Mouse (Mus musculus): Measurements from ENCODE around the gene Fetub. TPM values are rescaled to one million over a fixed set of nuclear protein-coding genes. Genes with fewer than 3 reads are reported as not detected.
"Not testable (repeated sequence)": the region's sequence is repeated elsewhere in the genome, so short reads cannot be mapped to it uniquely, and the experiment has no call there.

Fetub gene
- polyA plus RNA-seq, 1 experiment from 2014 or later, result not detected

DNA sequence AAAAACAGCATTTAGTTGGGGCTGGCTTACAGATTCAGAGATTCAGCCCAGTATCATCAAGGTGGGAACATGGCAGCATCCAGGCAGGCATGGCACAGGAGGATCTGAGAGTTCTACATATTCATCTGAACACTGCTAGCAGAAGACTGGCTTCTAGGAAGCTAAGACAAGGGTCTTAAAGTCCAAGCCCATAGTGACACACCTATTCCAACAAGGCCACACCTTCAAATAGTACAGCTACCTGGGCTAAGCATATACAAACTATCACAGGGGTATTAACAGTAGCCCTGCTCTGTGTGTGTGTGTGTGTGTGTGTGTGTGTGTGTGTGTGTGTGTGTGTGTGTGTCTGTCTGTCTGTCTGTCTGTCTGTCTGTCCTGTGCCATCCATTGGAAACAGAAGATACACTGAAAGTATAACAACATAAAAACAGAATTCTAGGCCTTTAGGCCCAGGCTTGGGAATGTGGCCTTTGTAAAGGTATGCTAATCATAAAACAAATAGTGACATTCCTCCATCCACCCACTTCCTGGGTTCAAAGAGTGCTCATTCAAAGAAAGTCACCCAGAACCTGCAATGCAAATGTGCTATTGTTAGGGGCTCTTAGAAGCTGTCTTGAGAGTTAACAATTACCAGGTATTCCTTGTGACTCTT, 23.8 kb downstream of the Fetub start:
- not testable (repeated sequence) for H3K4me1 ChIP-seq (ENCODE audit: control insufficient read depth, insufficient read depth, low read length); H3K4me2 ChIP-seq (ENCODE audit: low read depth, low read length); H3K4me3 ChIP-seq (ENCODE audit: low read length); H3K9ac ChIP-seq (ENCODE audit: low read length); H3K36me3 ChIP-seq (ENCODE audit: control insufficient read depth, insufficient read depth); H3K27me3 ChIP-seq (ENCODE audit: control insufficient read depth, insufficient read depth, low read length); H3K9me3 ChIP-seq (replicated peaks; ENCODE audit: control insufficient read depth, low read length); H3K27ac ChIP-seq (ENCODE audit: low read length); ATAC-seq (replicated peaks; ENCODE audit: extremely low read depth, insufficient read depth, low FRiP score)

DNA sequence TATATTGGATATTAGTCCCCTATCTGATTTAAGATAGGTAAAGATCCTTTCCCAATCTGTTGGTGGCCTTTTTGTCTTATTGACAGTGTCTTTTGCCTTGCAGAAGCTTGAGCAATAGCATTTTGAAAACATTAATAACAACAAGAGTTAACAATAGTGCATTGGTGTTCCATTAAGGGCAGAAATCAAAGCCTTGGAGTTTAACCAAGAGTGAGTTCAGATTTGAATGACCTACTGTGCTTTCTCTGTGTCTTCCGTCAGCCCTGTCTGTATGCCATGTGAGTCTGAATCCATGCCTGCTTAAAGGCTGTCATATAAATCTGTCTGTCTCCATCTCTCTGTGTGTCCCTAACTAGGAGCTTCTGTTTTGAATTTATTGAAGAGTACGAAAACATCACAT, 29.2 kb downstream of the Fetub start:
- Histone ChIP-seq H3K4me1 (ENCODE audit: control insufficient read depth, insufficient read depth, low read length) (no peaks in the 10 kb centered on the region), H3K9me3 (replicated peaks; ENCODE audit: control insufficient read depth, low read length) (no peaks in the 10 kb centered on the region), H3K4me2 (ENCODE audit: low read depth, low read length) (no peak overlapping the region), H3K4me3 (ENCODE audit: low read length) (no peak overlapping the region), H3K27me3 (ENCODE audit: control insufficient read depth, insufficient read depth, low read length) (no peaks in the 10 kb centered on the region), H3K36me3 (ENCODE audit: control insufficient read depth, insufficient read depth) (no peaks in the 10 kb centered on the region), H3K9ac (ENCODE audit: low read length) (no peak overlapping the region), H3K27ac (ENCODE audit: low read length) (no peak overlapping the region)
- no peak for ATAC-seq (replicated peaks; ENCODE audit: extremely low read depth, insufficient read depth, low FRiP score)
- 82% methylated on average over 2 of the region's 2 CpGs for WGBS

DNA sequence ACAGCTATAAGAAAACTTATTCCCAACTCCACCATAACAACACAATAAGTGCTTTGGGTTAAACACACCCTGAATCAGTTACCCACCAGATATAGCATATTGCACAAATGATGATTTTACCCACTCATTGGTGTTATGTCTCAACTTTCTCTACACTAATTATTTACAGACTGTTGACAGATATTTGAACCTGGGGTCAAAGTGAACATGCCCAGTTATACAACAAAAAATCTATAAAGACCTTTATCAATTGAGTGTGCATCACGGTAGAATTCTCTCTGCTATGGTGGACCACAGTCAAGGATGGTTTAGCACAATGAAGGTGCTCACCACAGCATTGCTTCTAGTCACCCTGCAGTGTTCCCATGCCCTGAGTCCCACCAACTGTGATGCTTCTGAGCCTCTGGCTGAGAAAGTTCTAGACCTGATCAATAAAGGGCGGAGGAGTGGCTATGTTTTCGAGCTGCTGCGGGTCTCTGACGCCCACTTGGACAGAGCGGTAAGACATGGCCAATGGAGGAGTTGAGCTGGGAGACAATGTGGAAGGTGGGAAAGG, 32.8 kb downstream of the Fetub start, which contains the start of gene Hrg:
Hrg (plus strand) TSS at position 233 of the 556 bp plus-strand sequence.
- no peak for ATAC-seq (replicated peaks; ENCODE audit: extremely low read depth, insufficient read depth, low FRiP score)
- no peak within 1 kb of the TSS for H3K4me3 ChIP-seq (ENCODE audit: low read length)
- WGBS, result 93% methylated on average over 6 of the region's 6 CpGs
- H3K9me3 ChIP-seq (replicated peaks; ENCODE audit: control insufficient read depth, low read length), result no peaks in the 10 kb centered on the region
- H3K36me3 ChIP-seq (ENCODE audit: control insufficient read depth, insufficient read depth), result no peaks in the 10 kb centered on the region
- no peaks in the 10 kb centered on the region for H3K27me3 ChIP-seq (ENCODE audit: control insufficient read depth, insufficient read depth, low read length)
- no peak within 1 kb of the TSS for H3K27ac ChIP-seq (ENCODE audit: low read length)
- no peaks in the 10 kb centered on the region for H3K4me1 ChIP-seq (ENCODE audit: control insufficient read depth, insufficient read depth, low read length)
- no peak within 1 kb of the TSS for H3K4me2 ChIP-seq (ENCODE audit: low read depth, low read length)
- H3K9ac ChIP-seq (ENCODE audit: low read length), result no peak within 1 kb of the TSS

DNA sequence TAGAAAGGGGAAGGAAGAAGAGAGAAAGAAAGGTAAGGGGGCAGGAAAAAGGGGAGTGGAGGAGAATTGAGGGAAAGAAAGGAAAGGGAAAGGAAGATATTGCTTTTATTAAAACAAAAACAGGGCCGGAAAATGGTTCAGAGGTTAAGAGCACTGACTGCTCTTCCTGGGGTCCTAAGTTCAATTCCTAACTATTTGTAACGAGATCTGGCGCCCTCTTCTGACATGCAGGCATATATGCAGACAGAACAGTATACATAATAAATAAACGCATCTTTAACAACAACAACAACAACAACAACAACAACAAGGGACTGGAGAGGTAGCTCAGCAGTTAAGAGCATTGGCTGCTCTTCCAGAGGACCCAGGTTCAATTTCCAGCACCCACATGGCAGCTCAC, 34.9 kb downstream of the Fetub start:
- Histone ChIP-seq H3K27ac (ENCODE audit: low read length) (no peak overlapping the region), H3K27me3 (ENCODE audit: control insufficient read depth, insufficient read depth, low read length) (no peaks in the 10 kb centered on the region), H3K9ac (ENCODE audit: low read length) (no peak overlapping the region), H3K36me3 (ENCODE audit: control insufficient read depth, insufficient read depth) (no peaks in the 10 kb centered on the region), H3K4me1 (ENCODE audit: control insufficient read depth, insufficient read depth, low read length) (no peaks in the 10 kb centered on the region), H3K9me3 (replicated peaks; ENCODE audit: control insufficient read depth, low read length) (no peaks in the 10 kb centered on the region), H3K4me2 (ENCODE audit: low read depth, low read length) (no peak overlapping the region), H3K4me3 (ENCODE audit: low read length) (no peak overlapping the region)
- no peak for ATAC-seq (replicated peaks; ENCODE audit: extremely low read depth, insufficient read depth, low FRiP score)
- WGBS, result 21% methylated on average over 4 of the region's 4 CpGs

DNA sequence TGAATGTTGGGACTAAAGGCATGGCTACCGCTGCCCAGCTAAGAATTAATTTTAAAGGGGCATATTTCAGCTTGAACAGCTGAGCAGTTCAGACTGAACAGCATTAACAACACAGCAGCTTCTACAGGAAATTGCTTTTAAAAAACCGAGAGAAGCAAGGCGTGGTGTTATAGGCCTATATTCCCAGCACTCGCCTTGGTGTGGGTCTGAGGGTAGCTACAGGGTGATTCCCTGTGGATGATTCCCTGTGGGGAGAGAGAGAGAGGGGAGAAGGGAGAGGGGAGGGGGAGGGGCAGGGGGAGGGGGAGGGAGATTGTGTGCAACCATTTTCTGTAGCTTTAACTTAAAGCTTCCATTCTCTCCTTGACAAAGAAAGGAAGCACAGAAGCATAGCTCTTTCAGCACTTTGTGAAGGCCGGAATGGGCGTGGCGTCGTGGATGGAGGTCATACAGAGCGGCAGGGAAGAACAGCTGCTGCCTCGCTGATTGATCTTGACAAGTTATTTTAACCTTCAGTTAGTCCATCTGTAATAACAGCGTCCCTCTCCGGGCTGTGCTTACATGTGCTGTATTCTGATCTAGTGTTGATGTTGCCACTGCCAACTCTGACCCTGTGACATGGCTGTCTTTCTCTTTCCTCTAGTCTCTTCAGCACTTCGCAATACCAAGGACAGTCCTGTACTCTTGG, 37.4 kb downstream of the Fetub start:
- H3K36me3 ChIP-seq (ENCODE audit: control insufficient read depth, insufficient read depth), result no peaks in the 10 kb centered on the region
- no peaks in the 10 kb centered on the region for H3K27me3 ChIP-seq (ENCODE audit: control insufficient read depth, insufficient read depth, low read length)
- ATAC-seq (replicated peaks; ENCODE audit: extremely low read depth, insufficient read depth, low FRiP score), result no peak
- 60% methylated on average over 13 of the region's 13 CpGs for WGBS
- H3K9me3 ChIP-seq (replicated peaks; ENCODE audit: control insufficient read depth, low read length), result no peaks in the 10 kb centered on the region
- no peak overlapping the region for H3K4me2 ChIP-seq (ENCODE audit: low read depth, low read length)
- no peaks in the 10 kb centered on the region for H3K4me1 ChIP-seq (ENCODE audit: control insufficient read depth, insufficient read depth, low read length)
- H3K9ac ChIP-seq (ENCODE audit: low read length), result no peak overlapping the region
- no peak overlapping the region for H3K4me3 ChIP-seq (ENCODE audit: low read length)
- H3K27ac ChIP-seq (ENCODE audit: low read length), result no peak overlapping the region

DNA sequence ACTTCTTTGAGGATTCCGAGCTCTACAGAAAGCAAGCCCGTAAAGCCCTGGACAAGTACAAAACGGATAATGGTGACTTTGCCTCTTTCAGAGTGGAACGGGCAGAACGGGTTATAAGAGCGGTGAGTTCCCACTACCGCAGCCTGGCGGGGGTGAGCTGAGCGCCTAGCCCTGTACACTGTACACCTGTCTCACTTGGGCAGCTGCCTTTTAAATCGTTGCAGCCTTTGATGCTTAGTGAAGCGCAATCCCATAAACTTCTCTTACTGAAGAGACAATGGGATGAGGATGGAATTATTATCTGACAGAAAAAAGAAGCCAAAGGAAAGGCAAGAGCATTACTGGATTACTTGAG, 37.9 kb downstream of the Fetub start:
- Histone ChIP-seq H3K27ac (ENCODE audit: low read length) (no peak overlapping the region), H3K36me3 (ENCODE audit: control insufficient read depth, insufficient read depth) (no peaks in the 10 kb centered on the region), H3K4me2 (ENCODE audit: low read depth, low read length) (no peak overlapping the region), H3K9ac (ENCODE audit: low read length) (no peak overlapping the region), H3K27me3 (ENCODE audit: control insufficient read depth, insufficient read depth, low read length) (no peaks in the 10 kb centered on the region), H3K4me1 (ENCODE audit: control insufficient read depth, insufficient read depth, low read length) (no peaks in the 10 kb centered on the region), H3K9me3 (replicated peaks; ENCODE audit: control insufficient read depth, low read length) (no peaks in the 10 kb centered on the region), H3K4me3 (ENCODE audit: low read length) (no peak overlapping the region)
- no peak for ATAC-seq (replicated peaks; ENCODE audit: extremely low read depth, insufficient read depth, low FRiP score)
- 81% methylated on average over 11 of the region's 11 CpGs for WGBS

DNA sequence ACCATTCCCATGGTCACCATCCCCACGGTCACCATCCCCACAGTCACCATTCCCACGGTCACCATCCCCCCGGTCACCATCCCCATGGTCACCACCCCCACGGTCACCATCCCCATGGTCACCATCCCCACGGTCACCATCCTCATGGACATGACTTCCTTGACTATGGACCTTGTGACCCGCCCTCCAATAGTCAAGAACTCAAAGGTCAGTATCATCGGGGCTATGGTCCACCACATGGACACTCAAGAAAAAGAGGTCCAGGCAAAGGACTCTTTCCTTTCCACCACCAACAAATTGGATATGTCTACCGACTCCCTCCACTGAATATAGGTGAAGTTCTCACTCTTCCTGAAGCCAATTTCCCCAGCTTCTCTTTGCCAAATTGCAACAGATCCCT, 42.9 kb downstream of the Fetub start:
- H3K36me3 ChIP-seq (ENCODE audit: control insufficient read depth, insufficient read depth), result no peaks in the 10 kb centered on the region
- H3K27me3 ChIP-seq (ENCODE audit: control insufficient read depth, insufficient read depth, low read length), result no peaks in the 10 kb centered on the region
- no peak overlapping the region for H3K9ac ChIP-seq (ENCODE audit: low read length)
- no peak for ATAC-seq (replicated peaks; ENCODE audit: extremely low read depth, insufficient read depth, low FRiP score)
- no peaks in the 10 kb centered on the region for H3K9me3 ChIP-seq (replicated peaks; ENCODE audit: control insufficient read depth, low read length)
- no peak overlapping the region for H3K4me2 ChIP-seq (ENCODE audit: low read depth, low read length)
- H3K27ac ChIP-seq (ENCODE audit: low read length), result no peak overlapping the region
- H3K4me3 ChIP-seq (ENCODE audit: low read length), result no peak overlapping the region
- H3K4me1 ChIP-seq (ENCODE audit: control insufficient read depth, insufficient read depth, low read length), result no peaks in the 10 kb centered on the region
- WGBS, result 87% methylated on average over 8 of the region's 8 CpGs

DNA sequence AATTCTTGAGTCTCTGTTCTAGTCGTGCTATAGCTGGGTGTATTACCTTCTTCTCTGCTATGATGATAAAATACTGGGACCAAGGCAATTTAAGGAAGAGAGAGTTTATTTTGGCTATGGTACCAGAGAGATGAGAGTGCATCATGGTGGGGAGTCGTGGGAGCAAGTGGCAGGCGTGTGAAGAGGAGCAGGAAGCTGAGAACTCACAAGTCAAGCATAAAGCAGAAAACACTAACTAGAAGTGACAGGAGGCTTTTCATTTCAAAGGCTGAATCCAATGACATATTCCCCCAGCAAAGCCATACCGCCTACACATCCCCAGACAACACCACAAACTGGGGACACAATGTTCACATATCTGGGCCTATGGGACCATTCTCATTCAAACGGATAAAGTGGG, 44.1 kb downstream of the Fetub start:
- Histone ChIP-seq H3K4me3 (ENCODE audit: low read length) (no peak overlapping the region), H3K9ac (ENCODE audit: low read length) (no peak overlapping the region), H3K36me3 (ENCODE audit: control insufficient read depth, insufficient read depth) (no peaks in the 10 kb centered on the region), H3K4me2 (ENCODE audit: low read depth, low read length) (no peak overlapping the region), H3K4me1 (ENCODE audit: control insufficient read depth, insufficient read depth, low read length) (no peaks in the 10 kb centered on the region), H3K9me3 (replicated peaks; ENCODE audit: control insufficient read depth, low read length) (no peaks in the 10 kb centered on the region), H3K27me3 (ENCODE audit: control insufficient read depth, insufficient read depth, low read length) (no peaks in the 10 kb centered on the region), H3K27ac (ENCODE audit: low read length) (no peak overlapping the region)
- ATAC-seq (replicated peaks; ENCODE audit: extremely low read depth, insufficient read depth, low FRiP score), result no peak
- WGBS, result 71% methylated on average over 5 of the region's 5 CpGs

DNA sequence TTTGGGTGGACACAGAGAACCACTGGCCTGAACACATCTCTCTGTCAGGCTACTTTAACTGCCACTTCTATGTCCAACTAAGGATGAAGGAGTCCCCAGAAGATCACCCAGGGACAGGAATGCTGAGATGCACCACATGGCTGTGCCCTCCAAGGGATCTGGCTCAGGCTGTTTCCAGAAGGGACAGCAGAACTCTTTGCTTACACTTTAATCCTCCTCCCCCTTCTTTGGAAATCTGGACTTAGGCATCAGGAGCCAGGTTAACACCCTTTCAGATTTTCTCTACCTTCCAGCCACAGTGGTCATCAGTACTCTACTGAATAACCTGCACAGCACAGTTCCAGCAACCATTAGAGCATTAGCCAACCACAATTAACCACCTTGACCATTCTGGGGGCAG, 45.2 kb downstream of the Fetub start:
- H3K4me2 ChIP-seq (ENCODE audit: low read depth, low read length), result no peak overlapping the region
- no peak overlapping the region for H3K27ac ChIP-seq (ENCODE audit: low read length)
- no peak overlapping the region for H3K4me3 ChIP-seq (ENCODE audit: low read length)
- no peak for ATAC-seq (replicated peaks; ENCODE audit: extremely low read depth, insufficient read depth, low FRiP score)
- H3K36me3 ChIP-seq (ENCODE audit: control insufficient read depth, insufficient read depth), result no peaks in the 10 kb centered on the region
- H3K9ac ChIP-seq (ENCODE audit: low read length), result no peak overlapping the region
- no peaks in the 10 kb centered on the region for H3K27me3 ChIP-seq (ENCODE audit: control insufficient read depth, insufficient read depth, low read length)
- H3K4me1 ChIP-seq (ENCODE audit: control insufficient read depth, insufficient read depth, low read length), result no peaks in the 10 kb centered on the region
- H3K9me3 ChIP-seq (replicated peaks; ENCODE audit: control insufficient read depth, low read length), result no peaks in the 10 kb centered on the region
